Mouse (Mus musculus) mouse trophoblast stem cell (cell line): ENCODE measurements at regions not wholly inside any gene's neighbourhood (a gene's known extent, or its start where the extent isn't known, plus 50 kb on each side); places are given as distances from the start of the nearest gene placed in this dataset.

Experiments used
- in situ Hi-C, 2 experiments: fragments of 300-500 bp; cut with MseI, MboI; formaldehyde crosslinking; loops; 2 replicates in 1 of 2; 3 replicates in 1 of 2; pipeline ENCODE4 v1.15.1; 2025

DNA sequence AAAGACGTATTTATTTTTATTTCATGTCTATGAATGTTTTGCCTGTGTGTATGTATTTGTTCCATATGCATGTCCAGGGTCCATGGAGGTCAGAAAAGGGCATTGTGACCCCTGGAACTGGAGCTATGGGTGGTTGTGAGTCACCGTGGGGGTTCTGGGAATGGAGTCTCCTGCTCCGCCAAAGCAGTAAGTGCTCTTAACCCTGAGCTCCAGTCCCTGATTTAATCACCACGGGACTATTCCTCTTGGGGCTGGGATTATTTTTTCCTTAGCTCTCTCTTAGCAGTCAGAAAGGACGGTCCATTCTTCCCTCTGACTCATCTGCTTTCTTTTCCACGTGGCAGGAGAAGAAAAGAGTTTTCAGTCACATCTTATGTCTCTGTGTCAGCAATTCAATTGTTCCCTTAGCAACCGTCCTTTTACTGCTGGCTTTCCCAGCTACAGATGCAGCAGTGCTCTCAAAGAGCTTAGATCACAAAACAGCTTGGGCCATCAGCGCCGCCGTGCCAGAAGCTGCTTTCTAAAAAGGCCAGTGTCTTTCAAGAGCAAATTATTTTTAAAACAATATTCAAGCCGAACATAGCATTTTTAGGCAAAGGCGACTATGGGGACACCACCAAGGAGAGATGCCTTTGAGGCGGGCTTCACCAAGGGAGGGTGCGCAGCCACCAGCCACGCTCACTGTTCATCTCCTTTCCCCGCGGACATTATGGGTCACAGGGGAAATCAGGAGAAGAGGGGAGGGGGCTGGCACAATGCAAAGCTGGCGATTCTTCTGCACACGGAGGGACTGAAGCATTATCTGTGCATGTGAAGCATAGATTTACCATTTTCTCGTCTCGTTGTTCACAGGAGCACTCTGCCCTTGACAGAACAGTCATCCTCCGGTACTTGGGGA lies 110.8 kb downstream of the Map3k7 start:
- in situ Hi-C loops, result no loop called here

DNA sequence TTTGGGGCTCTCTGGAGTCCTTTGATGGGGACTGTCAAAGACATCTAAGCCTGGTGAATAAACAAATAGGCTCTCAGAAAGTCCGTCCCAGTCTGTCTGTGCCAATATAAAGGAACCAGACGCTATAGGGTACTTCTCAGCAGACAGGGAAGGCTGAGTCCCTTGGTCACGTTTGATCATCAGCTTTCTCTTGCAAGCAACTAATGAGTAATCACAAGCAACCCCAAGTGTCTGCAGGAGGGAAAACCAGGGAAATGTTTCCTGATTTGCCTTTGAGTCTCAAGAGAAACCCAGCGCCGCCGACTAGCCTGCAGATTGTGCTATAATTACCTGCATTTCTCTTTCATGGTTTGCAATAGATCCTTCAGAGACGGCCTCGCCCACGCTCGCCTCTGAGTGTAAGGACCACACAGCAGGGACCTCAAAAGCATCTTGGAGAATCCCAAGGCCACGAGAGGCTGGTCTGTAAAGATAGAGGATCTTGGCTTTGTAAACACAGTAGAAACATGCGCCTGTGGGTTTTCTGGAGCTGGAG lies 112.6 kb downstream of the Map3k7 start:
- in situ Hi-C loops, result no loop called here

DNA sequence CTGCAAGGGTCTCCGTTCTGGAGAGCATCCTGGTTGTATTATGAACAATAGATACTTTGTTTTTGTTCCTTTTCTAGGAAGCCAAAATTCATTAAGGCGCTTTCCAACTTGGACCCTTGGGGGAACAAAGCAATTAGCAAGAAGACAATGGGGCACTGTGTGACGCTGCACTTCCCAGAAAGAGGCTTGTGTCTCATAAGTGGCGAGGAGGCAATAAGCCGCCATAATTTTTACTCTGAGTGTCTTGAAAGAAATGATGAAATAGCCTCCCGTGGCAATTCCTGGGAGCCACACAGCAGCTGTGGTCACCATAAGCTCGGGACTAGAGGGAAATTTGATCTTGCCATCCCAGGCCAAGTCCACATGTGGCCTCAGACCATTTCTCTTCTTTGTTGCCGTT lies 119.6 kb downstream of the Map3k7 start:
- in situ Hi-C loops, result no loop called here

DNA sequence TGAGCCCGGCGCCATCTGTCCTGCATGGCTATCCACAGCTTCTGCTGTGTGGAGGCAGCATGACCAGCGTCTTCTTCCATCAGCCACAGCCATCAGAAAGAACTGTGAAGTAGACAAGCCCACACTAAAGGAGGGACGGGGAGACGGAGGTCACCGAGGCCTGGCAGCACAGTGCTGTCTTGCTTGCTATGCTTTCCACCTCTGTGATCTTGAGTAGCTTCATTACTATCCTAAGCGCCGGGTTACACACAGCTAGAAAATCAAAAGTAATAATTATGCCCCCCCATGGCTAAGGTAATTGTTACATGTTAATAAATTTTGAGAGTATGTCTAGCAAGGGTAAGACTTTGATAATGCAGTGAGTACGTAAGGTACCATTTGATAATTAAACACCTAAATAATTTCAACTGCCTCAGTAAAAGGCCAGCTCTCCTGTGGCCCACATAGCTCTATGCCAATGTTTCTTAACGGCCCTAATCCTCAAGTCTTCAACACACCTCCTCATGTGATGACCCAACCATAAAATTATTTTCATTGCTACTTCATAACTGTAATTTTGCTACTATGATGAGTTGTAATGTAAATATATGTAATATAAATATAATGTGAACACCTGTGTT lies 120.5 kb downstream of the Map3k7 start:
- in situ Hi-C loops, result no loop called here

DNA sequence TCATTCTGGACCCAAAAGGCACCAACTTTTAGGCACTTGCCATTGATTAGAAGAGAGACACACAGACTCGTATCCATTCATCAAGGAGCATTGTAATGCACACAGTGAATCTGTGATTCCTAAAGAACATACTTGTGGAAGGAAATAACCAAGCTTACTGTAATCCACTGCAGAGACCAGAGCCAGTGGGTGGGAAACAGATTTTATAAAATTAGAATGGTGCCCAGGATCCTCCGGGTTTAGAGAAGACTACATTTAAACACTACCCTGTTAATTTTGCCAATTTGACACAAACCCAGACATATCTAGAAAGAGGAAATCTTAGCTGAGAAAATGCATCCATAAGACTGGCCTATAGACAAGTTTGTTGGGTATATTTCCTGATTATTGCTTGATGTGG lies 121.1 kb downstream of the Map3k7 start:
- in situ Hi-C loops, result no loop called here

DNA sequence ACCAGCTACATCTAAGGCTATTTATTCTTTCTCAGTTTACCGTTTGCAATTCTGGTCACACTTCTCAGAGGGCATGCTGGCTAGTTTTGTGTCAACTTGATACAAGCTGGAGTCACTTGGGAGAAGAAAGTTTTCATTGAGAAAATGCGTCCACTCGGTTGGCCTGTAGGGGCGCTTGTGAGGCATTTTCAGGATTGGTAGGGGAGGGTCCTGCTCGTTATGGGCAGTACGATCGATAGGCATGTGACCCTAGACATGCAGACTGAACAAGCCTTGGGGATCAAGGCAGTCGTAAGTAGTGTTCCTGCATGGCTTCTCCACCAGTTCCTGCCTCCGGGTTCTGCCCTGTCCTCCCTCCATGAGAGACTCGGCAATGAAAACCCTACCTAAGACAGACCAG lies 127.2 kb downstream of the Map3k7 start:
- in situ Hi-C loops, result no loop called here

DNA sequence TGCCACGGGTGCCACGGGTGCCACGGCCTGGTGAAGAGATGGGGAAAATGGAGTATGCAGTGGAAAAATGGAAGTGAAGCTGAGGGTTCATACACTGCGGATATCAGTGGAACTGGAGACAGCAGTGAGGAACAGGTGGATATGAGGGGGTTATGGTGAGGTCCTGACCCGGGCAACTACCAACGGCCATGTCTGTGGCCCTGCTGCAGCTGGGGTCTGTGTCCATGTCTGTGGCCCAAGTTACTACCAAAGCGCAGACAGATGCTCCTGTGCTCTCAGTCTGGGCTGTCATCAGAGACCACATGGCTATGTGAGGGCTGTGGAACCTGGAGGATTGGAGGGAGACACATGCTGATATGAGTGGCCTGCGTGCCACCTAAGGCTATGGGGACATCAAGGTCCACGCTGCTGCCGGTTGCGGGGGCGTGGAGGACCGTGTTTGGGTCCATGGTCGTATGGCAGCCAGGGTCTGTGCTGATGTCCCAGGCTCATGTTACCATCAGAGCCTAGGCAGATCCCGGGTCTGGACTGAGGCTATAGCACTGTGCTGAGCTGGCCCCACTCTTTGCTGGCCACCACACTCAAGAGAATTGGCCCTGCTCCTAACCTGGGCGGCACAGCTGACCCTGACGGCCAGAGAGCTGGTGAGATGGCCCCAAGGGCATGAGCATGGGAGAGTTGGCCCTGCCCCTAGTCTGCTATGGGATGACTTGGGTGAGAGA lies 128.6 kb downstream of the Map3k7 start:
- in situ Hi-C loops, result no loop called here

DNA sequence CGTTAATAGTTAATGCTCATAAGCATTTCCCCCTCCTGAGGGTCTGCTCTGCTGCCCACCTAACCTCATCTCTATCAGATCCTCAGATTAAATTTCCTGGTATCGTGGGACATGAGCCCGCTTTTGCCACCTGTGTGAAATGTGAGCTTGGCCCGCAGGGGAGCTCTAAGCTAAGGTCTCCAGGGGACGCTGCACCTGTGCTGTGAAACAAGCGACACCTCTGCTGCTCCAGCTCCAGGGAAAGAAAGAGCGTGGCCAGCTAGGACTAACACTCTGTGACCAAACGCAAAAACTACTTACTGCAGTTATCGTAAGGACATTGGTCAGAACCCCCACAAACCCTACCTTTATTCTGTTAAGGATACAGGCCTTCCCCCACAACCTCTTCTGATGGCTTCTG lies 134.3 kb downstream of the Map3k7 start:
- in situ Hi-C loops, result no loop called here

DNA sequence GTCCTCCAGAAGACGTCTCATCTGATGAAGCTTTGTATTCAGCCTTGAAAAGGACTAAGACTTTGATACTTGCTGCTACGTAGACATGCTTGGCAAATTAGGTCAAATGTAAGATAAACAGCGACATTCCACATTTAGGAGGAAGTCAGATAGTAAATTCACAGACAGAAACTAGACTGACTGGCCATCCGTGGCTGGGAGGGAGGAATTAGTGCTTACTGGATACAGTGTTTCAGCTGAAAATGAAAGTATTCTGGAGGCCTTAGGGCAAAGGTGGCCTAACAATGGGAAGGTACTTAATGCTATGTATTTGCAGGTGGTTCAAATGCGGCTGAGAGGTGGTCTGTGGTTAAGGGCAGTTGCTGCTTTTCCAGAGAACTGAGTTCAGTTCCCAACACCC lies 137.1 kb downstream of the Map3k7 start:
- in situ Hi-C loops, result no loop called here

DNA sequence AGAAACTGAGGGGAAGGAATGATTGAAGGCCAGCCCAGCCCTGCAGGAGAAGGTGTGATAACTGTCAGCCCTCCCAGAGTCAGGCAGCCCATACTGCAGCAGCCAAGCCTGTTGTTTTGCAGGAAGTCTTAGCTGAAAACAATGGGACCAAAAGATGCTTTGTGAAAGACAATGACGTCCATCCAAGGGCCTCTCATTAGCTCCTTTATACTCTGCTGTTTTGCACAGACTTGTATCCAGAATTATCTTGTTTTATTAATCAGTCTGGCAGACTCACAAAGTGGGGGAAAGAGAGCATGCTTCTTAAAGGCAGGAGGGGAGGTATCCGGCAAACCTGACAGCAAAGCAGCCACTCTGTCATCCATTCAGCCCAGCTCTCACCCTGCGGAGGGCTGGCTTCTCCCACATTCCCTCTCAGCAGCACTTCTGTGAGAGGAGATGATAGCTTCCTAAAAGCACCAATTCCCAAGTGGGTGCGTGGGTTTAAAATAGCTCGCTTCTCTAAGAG lies 131.9 kb upstream of the Bach2 start:
- in situ Hi-C loops, result no loop called here

DNA sequence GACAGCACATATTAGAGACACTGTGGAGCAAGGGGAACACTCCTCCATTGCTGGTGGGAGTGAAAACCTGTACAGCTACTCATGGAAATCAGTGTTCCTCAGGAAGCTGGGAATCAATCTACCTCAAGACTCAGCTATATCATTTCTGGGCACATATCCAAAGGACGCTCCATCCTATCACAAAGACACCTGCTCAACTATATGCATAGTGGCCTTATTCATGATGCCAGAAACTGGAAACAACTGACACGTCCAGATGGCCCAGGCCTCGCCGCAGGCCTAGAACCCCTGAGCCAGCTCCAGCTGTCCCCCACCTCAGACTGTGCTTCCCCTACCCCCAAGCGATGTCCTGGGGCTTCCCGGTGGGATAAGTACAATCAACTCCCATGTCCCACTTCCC lies 116.3 kb upstream of the Bach2 start:
- in situ Hi-C loops, result no loop called here

DNA sequence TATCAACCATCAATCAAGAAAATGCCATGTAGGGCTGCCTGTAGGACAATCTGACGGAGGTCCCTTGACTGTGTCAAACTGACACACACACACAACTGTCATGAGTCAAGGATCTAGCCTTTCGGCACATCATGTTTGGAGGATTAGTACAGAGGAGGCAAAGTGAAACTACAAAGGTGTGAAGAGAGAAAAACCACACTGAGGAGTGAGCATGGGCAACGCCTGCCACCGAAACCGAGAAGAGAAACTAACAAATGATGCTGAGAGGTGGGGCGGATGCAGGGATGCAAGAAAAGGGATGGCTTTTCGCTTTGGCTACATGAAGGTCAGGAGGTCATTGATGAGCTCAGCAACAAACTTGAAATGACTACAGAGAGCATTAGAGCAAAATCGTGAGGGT lies 111.8 kb upstream of the Bach2 start:
- in situ Hi-C loops, result no loop called here

DNA sequence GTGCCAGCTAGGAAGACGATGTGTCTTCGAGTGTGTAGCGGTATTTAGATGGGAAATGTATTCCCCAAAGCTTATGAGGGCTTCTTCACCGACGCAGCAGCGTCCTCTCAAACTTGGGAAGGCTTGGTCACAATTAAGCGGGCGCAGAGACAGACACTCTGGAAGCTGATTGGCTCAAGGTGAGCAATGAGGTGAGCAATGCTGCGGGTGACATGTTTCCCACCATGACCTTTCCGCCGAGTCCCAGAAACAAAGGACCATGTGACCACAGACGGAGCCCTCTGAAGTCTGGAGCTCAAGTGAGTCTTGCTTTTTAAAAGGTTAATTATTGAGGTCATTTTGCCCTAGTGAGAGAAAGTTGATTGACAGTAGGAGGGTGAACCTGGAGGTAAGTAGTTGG lies 108.0 kb upstream of the Bach2 start:
- in situ Hi-C loops, result no loop called here

DNA sequence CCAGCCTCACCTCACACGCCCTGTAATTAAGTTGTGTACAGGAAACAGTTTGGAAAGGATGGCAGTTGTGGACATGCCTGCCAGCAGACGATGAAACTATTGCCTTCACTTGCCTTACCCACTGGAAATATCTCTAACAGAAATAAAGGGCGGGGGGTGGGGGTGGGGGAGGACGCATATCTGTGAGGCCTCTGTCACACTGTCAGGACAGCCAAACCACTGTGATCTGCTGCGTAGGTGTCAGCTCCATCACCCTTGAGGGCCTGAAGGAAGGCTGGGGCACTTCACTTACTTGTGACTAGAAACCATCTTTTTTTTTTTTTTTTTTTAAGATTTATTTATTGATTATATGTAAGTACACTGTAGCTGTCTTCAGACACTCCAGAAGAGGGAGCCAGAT lies 106.8 kb upstream of the Bach2 start:
- in situ Hi-C loops, result no loop called here

DNA sequence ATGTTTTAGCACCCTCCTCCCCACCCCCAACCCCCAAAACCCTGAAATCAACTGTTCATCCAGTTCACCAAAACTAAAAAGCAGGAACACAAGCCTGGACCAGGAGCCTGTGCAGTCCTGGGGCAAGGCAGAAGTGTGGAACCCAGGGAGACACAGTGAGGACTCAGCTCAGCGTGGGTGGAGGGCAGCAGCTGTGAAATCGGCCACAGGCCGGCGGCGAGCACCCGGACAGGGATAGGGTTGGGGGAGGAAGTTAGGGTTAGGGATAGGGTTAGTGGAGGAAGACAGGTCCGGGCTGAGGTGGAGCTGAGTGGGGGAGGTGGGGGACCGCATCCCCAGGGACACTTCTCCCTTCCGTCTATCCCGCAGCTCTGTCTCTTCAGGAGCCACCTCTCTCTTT lies 102.5 kb upstream of the Bach2 start:
- in situ Hi-C loops, result no loop called here

DNA sequence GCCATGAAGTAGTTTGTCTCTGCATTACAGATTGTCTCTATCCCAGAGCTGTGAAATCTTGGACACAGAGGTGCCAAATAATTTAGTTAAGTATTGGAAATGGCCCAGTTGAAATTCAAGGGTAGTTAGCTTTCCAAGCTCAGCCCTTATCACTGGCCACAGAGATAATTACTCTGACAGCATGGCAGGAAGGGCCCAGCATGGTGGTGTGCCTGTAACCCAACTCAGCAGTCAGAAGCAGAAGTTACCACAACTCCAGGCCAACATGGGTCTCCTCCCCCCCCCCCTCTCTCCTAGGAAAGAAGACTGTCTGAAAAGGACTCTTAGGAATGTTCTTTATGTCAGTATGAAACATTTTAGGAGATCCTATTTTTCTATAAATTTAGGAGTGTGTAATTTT lies 101.4 kb upstream of the Bach2 start:
- in situ Hi-C loops, result no loop called here

DNA sequence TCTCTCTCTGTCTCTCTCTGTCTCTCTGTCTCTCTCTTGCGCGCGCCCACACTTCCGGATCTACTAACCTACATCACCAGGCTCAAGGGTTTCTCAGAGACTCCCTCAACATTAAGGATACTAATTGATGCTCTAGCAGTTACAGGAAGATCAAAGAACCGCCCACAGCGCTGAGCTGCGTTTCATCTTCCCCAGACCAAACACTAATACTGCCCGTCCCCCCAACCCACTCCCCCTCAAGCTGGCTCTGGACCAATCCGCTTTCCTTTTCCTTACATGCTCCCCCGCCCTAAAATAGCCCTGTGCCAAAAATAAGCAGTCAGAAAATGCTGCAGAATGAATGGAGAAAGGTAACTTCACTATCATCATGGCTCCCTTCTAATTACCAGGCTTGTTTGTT lies 100.6 kb upstream of the Bach2 start:
- in situ Hi-C loops, result no loop called here

DNA sequence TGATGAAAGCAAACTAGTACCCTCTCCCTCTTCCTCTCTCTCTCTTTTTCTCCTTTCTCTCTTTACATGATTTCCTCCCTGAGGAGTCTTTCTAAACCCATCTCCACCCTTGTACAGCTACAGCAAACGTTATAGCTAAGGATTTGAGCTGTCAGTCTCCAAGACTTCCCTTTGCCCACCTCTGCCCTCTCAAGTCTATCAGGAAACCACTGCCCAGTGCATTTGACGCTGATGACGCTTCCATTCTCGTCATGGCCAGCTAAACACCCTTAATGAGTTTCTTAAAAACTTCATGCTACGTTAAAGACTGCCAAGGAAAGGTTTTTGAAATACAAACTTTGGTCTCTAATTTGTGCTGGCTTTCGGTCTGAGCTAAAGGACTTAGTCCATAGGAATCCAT lies 99.0 kb upstream of the Bach2 start:
- in situ Hi-C loops, result no loop called here

DNA sequence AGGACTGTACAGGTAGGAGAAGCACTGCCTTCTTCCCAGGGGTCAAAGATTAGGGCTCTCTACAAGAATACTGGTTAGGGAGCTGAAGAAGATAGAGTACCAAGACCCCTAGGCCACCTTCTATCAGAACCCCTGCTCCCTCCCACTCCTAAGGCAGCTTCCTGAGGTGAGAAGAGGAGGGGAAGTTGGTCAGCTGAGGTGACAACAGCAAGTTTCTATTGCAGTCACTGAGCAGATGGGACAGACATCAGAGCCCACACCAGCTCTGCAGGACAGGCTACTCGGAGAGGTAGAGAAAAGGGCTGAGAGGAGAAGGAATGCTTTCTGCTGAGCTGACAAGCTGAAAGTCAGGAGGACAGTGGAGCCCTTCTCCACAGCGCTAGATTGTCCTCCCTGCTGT lies 98.5 kb upstream of the Bach2 start:
- in situ Hi-C loops, result no loop called here

DNA sequence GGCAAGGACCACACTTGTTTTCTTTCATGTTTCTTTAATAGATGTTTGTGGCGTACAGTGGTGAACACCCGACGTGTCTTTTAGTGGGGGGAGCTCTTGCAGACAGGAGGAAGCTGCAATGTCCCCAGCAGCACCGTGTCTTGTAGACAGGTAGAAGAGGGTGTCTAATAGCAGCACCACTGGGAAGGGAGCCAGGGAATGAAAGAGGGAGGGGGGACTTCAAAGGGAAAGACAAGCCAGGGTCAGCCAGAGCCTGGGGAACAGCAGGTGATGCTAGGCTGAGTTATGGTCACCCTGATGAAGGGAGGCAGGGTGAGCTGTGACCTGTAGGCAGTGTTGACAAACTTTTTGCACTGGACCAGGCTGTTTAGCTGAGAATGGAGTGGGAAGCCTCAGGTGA lies 96.4 kb upstream of the Bach2 start:
- in situ Hi-C loops, result no loop called here

DNA sequence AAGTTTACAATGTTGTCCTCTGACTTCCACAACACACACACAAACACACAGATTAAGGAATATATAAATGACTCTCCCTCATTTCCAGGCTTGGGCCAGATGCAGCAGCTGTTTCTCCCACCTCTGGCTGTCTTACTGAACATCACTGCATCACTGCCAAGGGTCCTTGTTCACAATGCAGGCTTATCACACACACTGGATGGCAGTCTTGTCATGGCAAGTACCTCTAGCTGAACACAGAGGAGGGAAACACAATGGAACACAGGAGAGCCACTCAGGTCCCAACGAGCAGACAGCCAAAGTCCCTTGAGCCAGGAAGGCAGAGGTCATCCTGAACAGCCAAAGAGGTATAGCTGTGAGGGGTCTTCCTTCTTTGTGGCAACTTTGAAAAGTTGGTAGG lies 91.5 kb upstream of the Bach2 start:
- in situ Hi-C loops, result no loop called here

DNA sequence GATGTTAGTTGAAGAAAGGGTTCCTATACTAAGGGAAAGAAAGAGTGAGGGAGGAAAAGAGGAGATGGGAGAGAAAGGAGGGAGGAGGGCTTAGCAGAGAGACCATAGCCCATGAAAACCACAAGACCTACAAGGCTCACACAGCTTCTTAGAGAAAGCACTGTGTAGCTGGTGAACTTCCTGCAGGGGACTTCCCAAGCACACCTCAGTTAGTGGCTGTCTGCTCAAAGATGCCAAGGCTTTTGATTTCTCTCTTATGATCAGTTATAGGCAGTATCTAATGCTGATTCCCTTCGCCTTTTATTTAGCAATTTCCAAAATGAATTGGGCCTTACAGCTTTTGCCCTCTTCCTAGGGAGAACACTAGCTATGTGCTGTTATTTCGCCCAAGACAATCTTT lies 90.0 kb upstream of the Bach2 start:
- in situ Hi-C loops, result no loop called here
